Mouse (Mus musculus): ENCODE measurements around the gene Fgf22. TPM values are rescaled to one million over a fixed set of nuclear protein-coding genes. Genes with fewer than 3 reads are reported as not detected.

Gene Fgf22
- polyA plus RNA-seq, 1 experiment from 2014 or later: 0.18 TPM

DNA sequence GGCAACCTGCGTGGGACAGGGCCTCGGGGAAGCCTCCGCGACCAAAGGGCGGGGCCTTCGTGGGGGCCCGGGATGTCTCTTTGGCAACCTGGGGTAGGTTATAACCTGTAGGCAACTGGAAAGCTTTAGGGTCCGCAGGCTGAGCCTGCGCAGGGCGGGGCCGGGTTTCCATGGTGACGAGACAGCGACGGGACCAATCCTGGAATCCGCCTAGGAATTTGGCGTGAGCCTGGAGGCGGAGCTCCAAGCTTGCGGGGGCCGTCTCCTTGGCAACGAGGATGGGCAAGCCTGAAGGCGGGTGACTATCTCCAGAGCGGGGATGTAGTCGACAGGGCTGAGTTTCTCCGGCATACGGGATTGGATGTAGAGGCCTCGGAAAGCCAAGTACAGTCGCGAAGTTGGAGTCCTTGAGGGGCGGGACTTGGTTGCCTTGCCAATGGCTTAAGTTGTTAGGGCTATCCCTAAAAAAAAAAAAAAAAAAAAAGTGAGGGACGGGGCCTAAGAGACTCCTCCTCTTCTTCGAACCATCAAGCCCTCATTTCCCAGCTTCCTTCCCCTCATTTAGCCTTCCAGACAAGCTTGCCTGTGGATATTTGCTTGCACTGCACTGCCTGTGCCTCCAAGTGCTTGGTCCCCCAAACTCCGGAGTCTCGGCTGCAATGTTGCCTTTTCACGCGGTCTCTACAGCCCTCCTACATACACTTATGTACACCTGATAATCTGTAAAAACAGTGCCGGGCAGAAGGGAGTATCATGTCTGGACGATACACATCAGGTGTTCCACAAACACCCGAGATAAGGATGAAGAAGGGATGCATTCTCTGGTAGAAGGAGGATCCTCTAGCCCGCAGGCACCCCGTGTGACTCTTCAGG lies 12.7 kb downstream of the Fgf22 start:
- Histone ChIP-seq H3K36me3 (ENCODE audit: insufficient read depth, low read length) (no peaks in the 10 kb centered on the region), H3K9me3 (ENCODE audit: low read length) (no peaks in the 10 kb centered on the region), H3K4me3 (ENCODE audit: low read depth, low read length) (peak overlapping the region; percentile 81), H3K4me1 (ENCODE audit: insufficient read depth, low read depth, low read length) (peaks cover 8% of the 10 kb centered on the region), H3K27ac (ENCODE audit: low read length) (peak overlapping the region; percentile 85), H3K27me3 (replicated peaks; ENCODE audit: insufficient read depth, low read length) (no peaks in the 10 kb centered on the region), H3K4me2 (replicated peaks; ENCODE audit: low read depth, low read length) (peak overlapping the region; percentile 70), H3K9ac (replicated peaks; ENCODE audit: low read depth) (0 out of 2 replicates have a peak overlapping the region, but pooled peaks have one; percentile 32)
- DNase-seq (ENCODE audit: low spot score) (peak; percentile 93), ATAC-seq (peak; percentile 68)
- WGBS: 8% methylated on average over 40 of the region's 40 CpGs
- no peak for TF ChIP-seq EP300 (IDR thresholded peaks at IDR 0.05)
- no peak for TF ChIP-seq CTCF (IDR thresholded peaks at IDR 0.05)

GRCm38 (mm10) chr10:79768400-79768799 lies 13.5 kb downstream of the Fgf22 start:
- TF ChIP-seq EP300 (IDR thresholded peaks at IDR 0.05) (no peak), CTCF (IDR thresholded peaks at IDR 0.05) (peak; percentile 98)
- WGBS: under 1% methylated on average over 5 of the region's 5 CpGs
- Histone ChIP-seq H3K4me3 (ENCODE audit: low read depth, low read length) (no peak overlapping the region), H3K4me2 (replicated peaks; ENCODE audit: low read depth, low read length) (no peak overlapping the region), H3K4me1 (ENCODE audit: insufficient read depth, low read depth, low read length) (peaks cover 8% of the 10 kb centered on the region), H3K36me3 (ENCODE audit: insufficient read depth, low read length) (no peaks in the 10 kb centered on the region), H3K27me3 (replicated peaks; ENCODE audit: insufficient read depth, low read length) (no peaks in the 10 kb centered on the region), H3K9me3 (ENCODE audit: low read length) (no peaks in the 10 kb centered on the region), H3K27ac (ENCODE audit: low read length) (0 out of 2 replicates have a peak overlapping the region, but pooled peaks have one; percentile 20), H3K9ac (replicated peaks; ENCODE audit: low read depth) (no peak overlapping the region)
- DNase-seq (ENCODE audit: low spot score): peak; percentile 74
- ATAC-seq: no peak

- no peak overlapping the region for H3K27ac ChIP-seq (ENCODE audit: low read length)
- H3K9me3 ChIP-seq (ENCODE audit: low read length): no peaks in the 10 kb centered on the region
- ATAC-seq: no peak
- WGBS: 27% methylated on average over 4 of the region's 4 CpGs
- H3K4me3 ChIP-seq (ENCODE audit: low read depth, low read length): no peak overlapping the region
- H3K9ac ChIP-seq (replicated peaks; ENCODE audit: low read depth): no peak overlapping the region
- DNase-seq (ENCODE audit: low spot score): no peak
- no peaks in the 10 kb centered on the region for H3K27me3 ChIP-seq (replicated peaks; ENCODE audit: insufficient read depth, low read length)
- H3K4me2 ChIP-seq (replicated peaks; ENCODE audit: low read depth, low read length): no peak overlapping the region
- peaks cover 8% of the 10 kb centered on the region for H3K4me1 ChIP-seq (ENCODE audit: insufficient read depth, low read depth, low read length)
- no peak for TF ChIP-seq CTCF (IDR thresholded peaks at IDR 0.05)
- no peak for TF ChIP-seq EP300 (IDR thresholded peaks at IDR 0.05)
- H3K36me3 ChIP-seq (ENCODE audit: insufficient read depth, low read length): no peaks in the 10 kb centered on the region
Observed at GRCm38 (mm10) chr10:79769329-79769728, 14.5 kb downstream of the Fgf22 start.

- Histone ChIP-seq H3K9ac (replicated peaks; ENCODE audit: low read depth) (no peak overlapping the region), H3K27me3 (replicated peaks; ENCODE audit: insufficient read depth, low read length) (no peaks in the 10 kb centered on the region), H3K9me3 (ENCODE audit: low read length) (no peaks in the 10 kb centered on the region), H3K27ac (ENCODE audit: low read length) (no peak overlapping the region), H3K4me2 (replicated peaks; ENCODE audit: low read depth, low read length) (no peak overlapping the region), H3K4me1 (ENCODE audit: insufficient read depth, low read depth, low read length) (0 out of 2 replicates have a peak, but pooled peaks cover 1% of the 10 kb centered on the region), H3K4me3 (ENCODE audit: low read depth, low read length) (no peak overlapping the region), H3K36me3 (ENCODE audit: insufficient read depth, low read length) (no peaks in the 10 kb centered on the region)
- DNase-seq (ENCODE audit: low spot score) (no peak), ATAC-seq (no peak)
- no peak for TF ChIP-seq EP300 (IDR thresholded peaks at IDR 0.05)
- TF ChIP-seq CTCF (IDR thresholded peaks at IDR 0.05): peak; percentile 33; the same call in 1 of the 2 replicates
- 88% methylated on average over 3 of the region's 3 CpGs for WGBS
Observed at GRCm38 (mm10) chr10:79772320-79772719, 17.4 kb downstream of the Fgf22 start.

- DNase-seq (ENCODE audit: low spot score) (no peak), ATAC-seq (no peak)
- TF ChIP-seq CTCF (IDR thresholded peaks at IDR 0.05) (no peak), EP300 (IDR thresholded peaks at IDR 0.05) (no peak)
- no peak overlapping the region for H3K9ac ChIP-seq (replicated peaks; ENCODE audit: low read depth)
- H3K4me3 ChIP-seq (ENCODE audit: low read depth, low read length): no peak overlapping the region
- no peaks in the 10 kb centered on the region for H3K36me3 ChIP-seq (ENCODE audit: insufficient read depth, low read length)
- H3K27me3 ChIP-seq (replicated peaks; ENCODE audit: insufficient read depth, low read length): no peaks in the 10 kb centered on the region
- H3K4me2 ChIP-seq (replicated peaks; ENCODE audit: low read depth, low read length): no peak overlapping the region
- H3K27ac ChIP-seq (ENCODE audit: low read length): no peak overlapping the region
- H3K9me3 ChIP-seq (ENCODE audit: low read length): no peaks in the 10 kb centered on the region
- WGBS: 79% methylated on average over 2 of the region's 2 CpGs
- 0 out of 2 replicates have a peak, but pooled peaks cover 8% of the 10 kb centered on the region for H3K4me1 ChIP-seq (ENCODE audit: insufficient read depth, low read depth, low read length)
Observed at GRCm38 (mm10) chr10:79773208-79773607, 18.3 kb downstream of the Fgf22 start.

DNA sequence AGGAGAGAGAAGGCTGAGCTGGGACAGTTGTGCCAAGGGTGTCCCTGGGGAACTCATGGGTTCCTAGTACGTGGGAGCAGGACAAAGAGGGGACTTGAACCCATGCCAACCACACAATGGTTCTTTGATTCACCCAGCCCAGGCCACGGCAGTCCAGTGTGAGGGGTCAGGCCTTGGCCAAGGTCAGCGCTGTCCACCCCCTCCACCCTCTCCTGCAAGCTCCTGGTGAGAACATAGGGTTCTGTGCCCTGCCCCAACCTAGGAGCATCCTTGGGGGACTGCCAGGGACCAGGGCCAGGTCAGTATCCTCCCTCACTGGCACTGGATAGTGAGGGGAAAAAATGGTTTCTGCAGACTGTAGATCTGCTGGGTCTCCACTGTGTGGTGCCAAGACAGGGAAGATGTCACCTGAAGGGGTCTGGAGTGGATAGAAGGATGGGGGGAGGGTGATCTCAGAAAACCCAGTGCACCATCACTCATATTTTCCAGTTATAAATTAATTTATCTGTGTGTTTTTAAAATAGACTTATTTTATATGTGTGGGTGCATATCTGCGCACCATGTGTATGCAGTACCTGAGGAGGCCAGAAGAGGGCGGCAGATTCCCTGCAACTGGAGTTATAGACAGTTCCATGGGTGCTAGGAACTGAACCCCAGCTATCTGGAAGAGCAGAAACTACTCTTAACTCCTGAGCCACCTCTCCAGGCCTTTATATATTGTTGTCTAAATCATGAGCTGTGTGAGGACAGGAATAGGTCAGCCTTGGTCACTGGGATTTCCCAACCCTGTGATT lies 19.8 kb downstream of the Fgf22 start:
- no peak overlapping the region for H3K4me2 ChIP-seq (replicated peaks; ENCODE audit: low read depth, low read length)
- WGBS: 63% methylated on average over 5 of the region's 5 CpGs
- TF ChIP-seq CTCF (IDR thresholded peaks at IDR 0.05): peak; percentile 47
- no peak for TF ChIP-seq EP300 (IDR thresholded peaks at IDR 0.05)
- DNase-seq (ENCODE audit: low spot score) (no peak), ATAC-seq (no peak)
- H3K9ac ChIP-seq (replicated peaks; ENCODE audit: low read depth): no peak overlapping the region
- no peak overlapping the region for H3K4me3 ChIP-seq (ENCODE audit: low read depth, low read length)
- no peak overlapping the region for H3K27ac ChIP-seq (ENCODE audit: low read length)
- H3K4me1 ChIP-seq (ENCODE audit: insufficient read depth, low read depth, low read length): 0 out of 2 replicates have a peak, but pooled peaks cover 13% of the 10 kb centered on the region
- no peaks in the 10 kb centered on the region for H3K36me3 ChIP-seq (ENCODE audit: insufficient read depth, low read length)
- H3K9me3 ChIP-seq (ENCODE audit: low read length): no peaks in the 10 kb centered on the region
- no peaks in the 10 kb centered on the region for H3K27me3 ChIP-seq (replicated peaks; ENCODE audit: insufficient read depth, low read length)

Measured in lung, postnatal 0 days (tissue).